Mouse (Mus musculus) thymus, adult 2 months (tissue): ENCODE measurements around the gene Sall4.

Source experiments
- CTCF ChIP-seq: fragments of 200-500 bp; IDR thresholded peaks from 2 replicates; pipeline ENCODE4 v1.5.1; 2012; ENCODE audit warnings: mild to moderate bottlenecking, control low read depth, low read length, moderate library complexity, borderline replicate concordance; ENCODE audit not compliant: control insufficient read depth, poor library complexity, insufficient read depth; ENCODE audit errors: extremely low read depth
- POLR2A ChIP-seq: fragments of 200-500 bp; IDR thresholded peaks from 2 replicates; pipeline ENCODE4 v1.6.1; 2012; ENCODE audit warnings: mild to moderate bottlenecking, low read length, control low read depth, moderate library complexity; ENCODE audit not compliant: control insufficient read depth, poor library complexity, insufficient read depth; ENCODE audit errors: extremely low read depth

- TF ChIP-seq CTCF, result no peak
- TF ChIP-seq POLR2A, result no peak
Measured at GRCm38 (mm10) chr2:168767582-168767981, at the start of gene Sall4.
